Mouse (Mus musculus) heart, embryonic 16.5 days (tissue): ENCODE measurements around the gene Aloxe3. TPM values are rescaled to one million over a fixed set of nuclear protein-coding genes. Genes with fewer than 3 reads are reported as not detected.

Source experiments
- ATAC-seq: fragments of 200-750 bp; cut with Nextera tagmentation; replicated peaks from 2 replicates; pipeline ENCODE4 v1.8.0; 2017; ENCODE audit warnings: moderate number of reproducible peaks; ENCODE audit not compliant: insufficient read depth, low FRiP score; ENCODE audit errors: extremely low read depth
- H3K27ac ChIP-seq: fragments of 300-500 bp; sonication (generic); 2 replicates; pipeline ENCODE4 v1.5.1; 2014; ENCODE audit warnings: mild to moderate bottlenecking, low read length, control low read depth, moderate library complexity
- H3K27me3 ChIP-seq: fragments of 300-500 bp; sonication (generic); 2 replicates; pipeline ENCODE4 v1.6.1; 2014; ENCODE audit warnings: low read length, mixed read lengths; ENCODE audit not compliant: control insufficient read depth, insufficient read depth
- H3K36me3 ChIP-seq: fragments of 300-500 bp; sonication (generic); 2 replicates; pipeline ENCODE4 v1.6.1; 2014; ENCODE audit not compliant: control insufficient read depth, insufficient read depth
- H3K4me1 ChIP-seq: fragments of 300-500 bp; sonication (generic); 2 replicates; pipeline ENCODE4 v1.6.1; 2014; ENCODE audit warnings: low read length, mixed read lengths; ENCODE audit not compliant: control insufficient read depth, insufficient read depth
- H3K4me2 ChIP-seq: fragments of 300-500 bp; sonication (generic); 2 replicates; pipeline ENCODE4 v1.6.1; 2014; ENCODE audit warnings: low read depth, mild to moderate bottlenecking, control low read depth, low read length
- H3K4me3 ChIP-seq: fragments of 300-500 bp; sonication (generic); 2 replicates; pipeline ENCODE4 v1.5.1; 2014; ENCODE audit warnings: mild to moderate bottlenecking, control low read depth, low read length
- H3K9ac ChIP-seq: fragments of 300-500 bp; sonication (generic); 2 replicates; pipeline ENCODE4 v1.6.1; 2014; ENCODE audit warnings: low read length, control low read depth
- H3K9me3 ChIP-seq: fragments of 300-500 bp; sonication (generic); replicated peaks from 2 replicates; pipeline ENCODE4 v1.6.1; 2016; ENCODE audit warnings: low read length; ENCODE audit not compliant: control insufficient read depth
- WGBS: fragments of 180-500 bp; shearing (Covaris S2); extraction: QIAGEN DNeasy Blood & Tissue Kit; methylation state at CpG from one replicate; pipeline ENCODE4 v1.1.7; 2014; 5-methylcytosine and 5-hydroxymethylcytosine counted together
- polyA plus RNA-seq: library from polyadenylated mRNA; unstranded; fragments of >200 nt; fragmentation: Nextera tagmentation; extraction: Ambion mirVana; gene quantifications from 2 replicates; pipeline ENCODE4 v1.2.1, GENCODE M21; 2015

Gene Aloxe3
- polyA plus RNA-seq, 1 experiment from 2014 or later, result 0.08 TPM

- Histone ChIP-seq H3K27ac (peak overlapping the region; percentile 95), H3K4me3 (no peak overlapping the region), H3K9me3 (no peaks in the 10 kb centered on the region), H3K4me1 (peaks cover 28% of the 10 kb centered on the region), H3K36me3 (peaks cover 10% of the 10 kb centered on the region), H3K27me3 (no peaks in the 10 kb centered on the region), H3K9ac (peak overlapping the region; percentile 22; the same call in 1 of the 2 replicates), H3K4me2 (no peak overlapping the region)
- no peak for ATAC-seq
- WGBS, result 34% methylated on average over 6 of the region's 6 CpGs
These were observed 39.3 kb upstream of the Aloxe3 start for GRCm38 (mm10) chr11:69086390-69086789.

- Histone ChIP-seq H3K4me2 (no peak overlapping the region), H3K9ac (no peak overlapping the region), H3K27ac (peak overlapping the region; percentile 95), H3K36me3 (peaks cover 15% of the 10 kb centered on the region), H3K27me3 (no peaks in the 10 kb centered on the region), H3K9me3 (no peaks in the 10 kb centered on the region), H3K4me3 (no peak overlapping the region), H3K4me1 (peaks cover 28% of the 10 kb centered on the region)
- 0 out of 2 replicates have a peak, but pooled peaks have one; percentile 7 for ATAC-seq
- 39% methylated on average over 4 of the region's 4 CpGs for WGBS
These were observed 38.6 kb upstream of the Aloxe3 start for GRCm38 (mm10) chr11:69087082-69087481.

- peaks cover 15% of the 10 kb centered on the region for H3K36me3 ChIP-seq
- H3K4me1 ChIP-seq, result peaks cover 28% of the 10 kb centered on the region
- H3K4me2 ChIP-seq, result peak overlapping the region; percentile 83; the same call in 1 of the 2 replicates
- ATAC-seq, result no peak
- H3K4me3 ChIP-seq, result no peak overlapping the region; the same call in 1 of the 2 replicates
- no peaks in the 10 kb centered on the region for H3K27me3 ChIP-seq
- 70% methylated on average over 2 of the region's 2 CpGs for WGBS
- no peak overlapping the region for H3K9ac ChIP-seq
- H3K27ac ChIP-seq, result peak overlapping the region; percentile 95
- H3K9me3 ChIP-seq, result no peaks in the 10 kb centered on the region
These were observed 38.1 kb upstream of the Aloxe3 start for GRCm38 (mm10) chr11:69087597-69087996.

GRCm38 (mm10) chr11:69088103-69088855 is 37.4 kb upstream of the Aloxe3 start, which contains the start of gene Vamp2:
Gene Vamp2, plus strand, starts transcription at chr11:69088490.
- H3K4me1 ChIP-seq, result peaks cover 28% of the 10 kb centered on the region

GRCm38 (mm10) chr11:69088856-69089615 is 36.7 kb upstream of the Aloxe3 start:
- peaks cover 15% of the 10 kb centered on the region for H3K36me3 ChIP-seq
- peak overlapping the region; percentile 95 for H3K27ac ChIP-seq
- H3K4me2 ChIP-seq, result peak overlapping the region; percentile 83
- ATAC-seq, result peak; percentile 15; the same call in 1 of the 2 replicates
- H3K4me1 ChIP-seq, result peaks cover 28% of the 10 kb centered on the region
- H3K9me3 ChIP-seq, result no peaks in the 10 kb centered on the region
- no peaks in the 10 kb centered on the region for H3K27me3 ChIP-seq
- H3K9ac ChIP-seq, result peak overlapping the region; percentile 98
- 9% methylated on average over 25 of the region's 25 CpGs for WGBS
- peak overlapping the region; percentile 81 for H3K4me3 ChIP-seq

More at GRCm38 (mm10) chr11:69088103-69088855, 37.4 kb upstream of the Aloxe3 start, which contains the start of gene Vamp2:
- H3K4me3 ChIP-seq, result peak within 1 kb of the TSS; percentile 81
- peaks cover 15% of the 10 kb centered on the region for H3K36me3 ChIP-seq
- no peaks in the 10 kb centered on the region for H3K27me3 ChIP-seq
- ATAC-seq, result peak; percentile 73
- WGBS, result under 1% methylated on average over 61 of the region's 67 CpGs
- H3K4me2 ChIP-seq, result peak within 1 kb of the TSS; percentile 83
- peak within 1 kb of the TSS; percentile 95 for H3K27ac ChIP-seq
- H3K9me3 ChIP-seq, result no peaks in the 10 kb centered on the region
- peak within 1 kb of the TSS; percentile 98 for H3K9ac ChIP-seq

- peak overlapping the region; percentile 81 for H3K4me3 ChIP-seq
- peaks cover 33% of the 10 kb centered on the region for H3K4me1 ChIP-seq
- peaks cover 15% of the 10 kb centered on the region for H3K36me3 ChIP-seq
- 74% methylated on average over 12 of the region's 12 CpGs for WGBS
- H3K27ac ChIP-seq, result peak overlapping the region; percentile 29
- no peak for ATAC-seq
- no peaks in the 10 kb centered on the region for H3K27me3 ChIP-seq
- H3K9ac ChIP-seq, result peak overlapping the region; percentile 98
- H3K4me2 ChIP-seq, result peak overlapping the region; percentile 83
- no peaks in the 10 kb centered on the region for H3K9me3 ChIP-seq
These were observed 35.9 kb upstream of the Aloxe3 start for GRCm38 (mm10) chr11:69089616-69090290.

GRCm38 (mm10) chr11:69090367-69090766 is 35.3 kb upstream of the Aloxe3 start:
- 47% methylated on average over 6 of the region's 6 CpGs for WGBS
- peak overlapping the region; percentile 98 for H3K9ac ChIP-seq
- H3K9me3 ChIP-seq, result no peaks in the 10 kb centered on the region
- no peak overlapping the region for H3K4me2 ChIP-seq
- H3K27me3 ChIP-seq, result no peaks in the 10 kb centered on the region
- peaks cover 33% of the 10 kb centered on the region for H3K4me1 ChIP-seq
- no peak overlapping the region; the same call in 1 of the 2 replicates for H3K4me3 ChIP-seq
- peaks cover 15% of the 10 kb centered on the region for H3K36me3 ChIP-seq
- H3K27ac ChIP-seq, result no peak overlapping the region
- no peak for ATAC-seq

GRCm38 (mm10) chr11:69091566-69092385 is 33.9 kb upstream of the Aloxe3 start:
- ATAC-seq, result no peak
- no peaks in the 10 kb centered on the region for H3K9me3 ChIP-seq
- H3K36me3 ChIP-seq, result peaks cover 15% of the 10 kb centered on the region
- WGBS, result 64% methylated on average over 7 of the region's 7 CpGs
- H3K27ac ChIP-seq, result peak overlapping the region; percentile 58; the same call in 1 of the 2 replicates
- no peaks in the 10 kb centered on the region for H3K27me3 ChIP-seq
- H3K4me2 ChIP-seq, result no peak overlapping the region
- H3K4me1 ChIP-seq, result peaks cover 33% of the 10 kb centered on the region
- no peak overlapping the region for H3K4me3 ChIP-seq
- 0 out of 2 replicates have a peak overlapping the region, but pooled peaks have one; percentile 1 for H3K9ac ChIP-seq
